Mouse (Mus musculus) retina, postnatal 7 days (tissue): Measurements from ENCODE around the gene Slc52a3.

Experiments used
- DNase-seq: peaks from one replicate; pipeline ENCODE4 v3.0.0-alpha.2; 2012; ENCODE audit warnings: low read depth, low spot score

Gene Slc52a3

DNA sequence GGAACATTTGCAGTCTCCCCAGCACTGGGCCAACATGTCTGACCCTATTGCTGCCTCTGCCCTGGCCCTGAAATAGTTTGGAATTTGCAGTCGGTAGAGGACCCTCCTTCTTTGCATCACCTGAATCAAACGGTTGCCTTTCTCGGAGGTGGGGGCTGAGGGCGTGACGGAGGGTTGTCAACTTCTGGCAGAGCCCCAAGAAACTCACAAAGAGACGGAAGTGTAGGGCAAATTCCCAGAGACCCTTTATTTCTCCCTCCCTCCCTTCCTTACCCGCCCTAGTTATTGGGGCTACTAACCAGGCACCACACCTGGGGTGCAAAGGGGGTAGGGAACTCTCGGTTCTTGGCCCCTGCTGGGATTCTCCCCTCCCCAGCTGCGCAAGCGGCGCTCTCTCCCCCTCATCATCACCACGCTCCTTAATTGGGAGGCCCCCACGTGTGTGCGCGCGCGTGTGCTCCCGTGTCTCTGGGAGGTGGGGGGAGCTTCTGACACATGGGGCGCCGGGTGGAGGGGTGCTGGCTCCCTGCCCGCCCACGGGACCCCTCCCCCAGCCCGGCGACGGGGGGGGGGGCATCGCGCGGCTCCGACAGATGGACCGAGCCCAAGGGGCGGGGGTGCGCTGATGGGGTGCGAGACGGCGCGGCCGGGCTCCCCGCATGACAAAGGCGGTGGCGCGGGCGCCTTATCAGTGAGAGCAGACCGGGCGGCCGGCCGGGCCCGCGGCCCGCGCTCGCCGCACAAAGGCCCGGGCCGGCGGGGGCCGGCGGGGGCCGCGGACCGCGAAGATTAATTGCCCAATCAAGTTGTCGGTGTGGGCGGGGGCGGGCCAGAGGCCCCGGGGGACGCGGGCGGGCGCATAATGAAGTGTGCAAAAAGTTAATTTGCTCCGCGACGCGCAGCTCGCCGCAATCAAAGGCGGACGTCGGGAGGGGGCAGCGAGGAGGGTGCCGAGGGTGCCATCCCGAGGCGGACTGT lies 52.0 kb downstream of the Slc52a3 start:
- DNase-seq: no peak

DNA sequence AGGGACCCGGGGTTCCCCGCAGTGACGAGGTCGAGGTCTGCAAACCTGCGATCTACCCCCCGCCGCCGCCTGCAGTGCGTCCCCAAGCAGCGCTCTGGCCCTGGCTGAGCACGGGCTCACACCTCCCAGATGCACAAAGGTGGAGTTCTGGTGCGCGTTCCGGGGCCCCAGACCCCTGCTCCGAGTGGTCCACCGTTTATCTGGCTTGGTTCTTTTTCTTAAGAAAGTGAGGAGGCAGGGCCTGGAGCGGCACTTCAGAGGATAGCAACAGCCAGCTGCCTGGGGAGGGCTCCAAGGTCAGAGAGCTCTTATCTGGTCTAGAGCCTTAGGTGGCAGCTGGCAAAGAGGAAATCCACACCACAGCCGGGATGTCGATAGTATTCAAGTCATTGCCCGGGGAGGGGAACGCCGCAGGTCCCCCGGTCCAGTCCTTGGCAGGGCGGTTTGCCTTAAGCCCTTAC lies 52.7 kb downstream of the Slc52a3 start:
- DNase-seq: no peak

DNA sequence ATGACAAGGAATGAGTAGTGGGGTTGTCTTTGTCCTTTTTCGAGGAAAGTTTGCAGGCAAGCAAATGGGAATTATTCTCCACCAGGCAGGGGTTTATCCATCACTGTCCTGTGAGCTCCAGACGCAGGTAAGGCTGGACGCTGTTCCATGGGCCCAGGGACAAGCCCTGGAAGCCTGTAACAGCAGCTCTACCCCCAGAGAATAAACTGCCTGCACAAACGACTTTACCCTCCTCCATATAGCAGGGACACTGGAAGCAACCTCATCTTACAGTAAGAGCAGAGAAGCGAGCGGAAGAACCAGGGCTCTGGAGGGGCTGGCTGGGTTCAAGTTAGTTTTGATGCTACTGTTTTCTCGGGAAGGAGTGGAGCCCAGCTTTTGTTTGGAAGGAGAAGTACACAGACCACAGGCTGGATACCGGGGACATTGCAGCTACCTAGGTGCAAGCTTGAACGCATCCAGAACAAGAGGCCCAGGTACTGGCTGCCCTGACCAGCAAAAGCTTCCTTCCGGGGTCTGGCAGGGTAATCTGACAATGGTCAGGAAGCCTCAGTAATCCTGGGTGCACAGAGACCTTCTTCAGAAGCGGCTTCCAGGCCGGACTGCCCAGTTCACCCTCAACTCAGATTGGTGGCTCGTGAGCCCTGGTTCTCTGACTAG lies 53.4 kb downstream of the Slc52a3 start:
- no peak for DNase-seq

DNA sequence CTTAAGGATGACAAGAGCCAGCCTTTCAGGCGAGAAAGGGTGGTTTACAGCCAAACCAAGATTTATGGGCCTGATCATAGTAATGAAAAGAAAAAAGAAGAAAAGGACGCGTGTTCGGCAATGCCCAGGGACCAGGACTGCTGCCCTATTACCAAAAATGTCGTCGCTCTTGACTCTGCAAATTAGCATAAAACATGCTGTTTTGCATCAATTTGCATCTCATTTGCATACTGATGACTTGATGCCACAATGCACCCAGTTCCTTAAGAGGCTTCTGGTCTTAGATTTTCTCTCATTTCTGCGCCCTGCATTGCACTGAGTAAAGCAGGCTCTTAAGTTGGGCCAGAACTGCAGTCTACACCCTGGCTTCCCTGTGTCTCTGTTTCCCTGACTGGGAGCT lies 54.0 kb downstream of the Slc52a3 start:
- no peak for DNase-seq

DNA sequence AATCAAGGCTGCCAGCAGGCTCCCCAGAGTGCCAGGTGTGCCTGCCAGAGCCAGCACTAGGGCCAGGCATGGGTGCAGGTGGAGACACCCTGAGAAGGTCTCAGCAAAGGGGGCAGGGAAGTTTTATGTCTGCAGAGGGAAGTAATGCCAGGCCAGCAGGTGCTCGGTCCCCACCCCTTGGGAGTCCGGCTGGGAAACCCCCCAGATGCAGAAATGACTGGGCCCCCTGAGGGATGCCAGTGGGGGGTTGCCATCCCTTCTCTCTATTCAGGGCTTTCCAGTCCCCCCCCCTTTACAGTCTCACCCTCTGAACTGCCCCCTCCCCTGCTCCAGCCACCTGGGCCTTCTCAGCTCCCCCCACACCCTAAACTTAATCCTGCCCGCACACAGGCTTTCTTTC lies 55.7 kb downstream of the Slc52a3 start:
- DNase-seq: no peak

DNA sequence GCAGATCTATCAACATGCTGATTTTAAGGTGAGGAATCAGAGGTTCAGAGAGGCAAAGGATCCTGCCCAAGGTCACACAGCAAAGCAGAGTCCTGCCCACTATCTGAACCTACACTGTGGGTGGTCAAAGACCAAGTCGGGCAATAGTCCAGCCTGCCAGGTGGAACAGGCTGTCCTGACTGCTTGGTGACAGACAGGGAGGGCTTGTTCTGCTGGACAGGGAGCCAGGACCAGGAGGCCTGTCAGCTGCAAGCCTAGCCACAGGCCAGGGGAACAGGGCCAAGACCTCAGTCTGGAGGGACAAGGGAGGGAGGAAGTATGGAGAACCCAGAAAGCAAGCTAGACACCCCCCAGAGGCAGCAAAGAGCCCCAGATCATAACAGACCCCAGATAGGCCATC lies 59.1 kb downstream of the Slc52a3 start:
- no peak for DNase-seq

DNA sequence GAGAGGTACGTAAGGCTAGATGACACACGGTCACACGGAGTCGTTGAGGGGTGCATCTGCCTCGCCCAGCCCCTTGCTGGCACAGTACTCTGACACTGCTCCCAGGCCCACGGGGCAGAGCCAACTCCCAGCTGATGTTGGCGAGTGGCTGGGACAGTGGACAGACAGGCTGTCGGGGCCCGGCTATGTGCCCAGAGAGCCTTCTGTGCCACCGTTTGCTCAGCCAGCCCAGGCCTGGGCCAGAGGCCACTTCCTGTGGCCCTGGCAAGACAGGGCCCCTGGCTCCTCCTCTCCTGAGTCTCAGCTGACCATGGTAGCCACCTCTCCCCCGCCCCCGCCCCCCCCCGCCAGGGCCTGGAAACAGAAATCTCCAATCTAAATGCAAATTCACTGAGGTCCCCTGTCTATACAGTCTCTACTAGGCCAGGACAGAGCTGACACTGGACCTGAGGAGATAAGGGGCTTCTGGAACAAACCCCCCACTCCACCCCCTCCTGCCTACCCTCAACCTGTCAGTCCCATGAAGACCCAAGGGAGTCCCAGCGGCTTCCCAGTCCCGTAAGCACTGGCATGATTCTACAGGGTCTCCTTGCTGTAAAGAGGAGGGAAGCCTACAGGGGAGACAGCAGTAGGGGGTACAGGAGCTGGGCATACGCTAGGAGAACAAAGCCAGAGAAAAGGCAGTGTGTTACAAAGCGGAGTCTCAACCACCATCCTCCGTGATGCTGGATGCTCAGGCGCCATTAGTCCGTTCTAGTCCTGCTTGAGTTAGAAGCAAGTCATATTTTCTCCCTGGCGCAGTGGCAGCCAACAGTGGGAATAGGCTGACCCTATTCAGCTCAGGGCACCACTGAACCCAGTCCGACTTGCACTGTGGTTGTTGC lies 60.3 kb downstream of the Slc52a3 start:
- no peak for DNase-seq

DNA sequence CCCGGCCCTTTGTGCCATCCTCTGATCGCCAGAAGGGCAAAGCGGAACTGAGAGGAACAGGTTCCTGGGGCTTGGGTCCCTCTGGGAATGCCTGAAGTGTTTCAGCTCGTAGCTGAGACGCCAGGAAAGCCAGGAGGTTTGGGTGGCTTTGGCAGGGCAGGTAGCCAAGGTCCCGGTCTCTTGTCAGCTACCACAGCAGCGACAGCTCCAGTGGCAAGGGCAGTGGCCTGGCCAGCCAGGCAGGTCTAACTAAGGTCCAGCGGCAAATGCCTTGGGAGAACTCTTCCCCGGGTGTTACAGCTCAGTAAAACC lies 60.9 kb downstream of the Slc52a3 start:
- no peak for DNase-seq
